Mouse (Mus musculus) limb, embryonic 11.5 days (tissue): ENCODE measurements around the gene Stil. TPM values are rescaled to one million over a fixed set of nuclear protein-coding genes. Genes with fewer than 3 reads are reported as not detected.
A peak's percentile ranks its signal among the peaks of the same experiment; 100 is the strongest.

Experiments
- ATAC-seq: fragments of 200-750 bp; cut with Nextera tagmentation; 2 replicates; pipeline ENCODE4 v1.8.0; 2017; ENCODE audit warnings: low read depth; ENCODE audit not compliant: insufficient number of reproducible peaks, low FRiP score, low TSS enrichment
- DNase-seq: peaks from one replicate; pipeline ENCODE4 v3.0.0-alpha.2; 2015; ENCODE audit warnings: low spot score
- H3K27ac ChIP-seq: fragments of 300-500 bp; sonication (generic); replicated peaks from 2 replicates; pipeline ENCODE4 v1.5.1; 2014; ENCODE audit warnings: low read depth, mild to moderate bottlenecking, low read length
- H3K27me3 ChIP-seq: fragments of 300-500 bp; sonication (generic); 2 replicates; pipeline ENCODE4 v1.6.1; 2014; ENCODE audit warnings: mild to moderate bottlenecking, low read length, mixed read lengths; ENCODE audit not compliant: control insufficient read depth, insufficient read depth
- H3K36me3 ChIP-seq: fragments of 300-500 bp; sonication (generic); 2 replicates; pipeline ENCODE4 v1.6.1; 2014; ENCODE audit warnings: mild to moderate bottlenecking, low read length, moderate library complexity, mixed read lengths; ENCODE audit not compliant: control insufficient read depth, insufficient read depth
- H3K4me1 ChIP-seq: fragments of 300-500 bp; sonication (generic); 2 replicates; pipeline ENCODE4 v1.6.1; 2014; ENCODE audit warnings: low read length, mixed read lengths; ENCODE audit not compliant: control insufficient read depth, insufficient read depth
- H3K4me2 ChIP-seq: fragments of 300-500 bp; sonication (generic); 2 replicates; pipeline ENCODE4 v1.6.1; 2014; ENCODE audit warnings: low read depth, mild to moderate bottlenecking, moderate library complexity; ENCODE audit not compliant: severe bottlenecking
- H3K4me3 ChIP-seq: fragments of 300-500 bp; sonication (generic); 2 replicates; pipeline ENCODE4 v1.5.1; 2014; ENCODE audit warnings: low read depth, low read length
- H3K9ac ChIP-seq: fragments of 300-500 bp; sonication (generic); 2 replicates; pipeline ENCODE4 v1.6.1; 2014; ENCODE audit warnings: mild to moderate bottlenecking, low read length
- H3K9me3 ChIP-seq: fragments of 300-500 bp; sonication (generic); 2 replicates; pipeline ENCODE4 v1.6.1; 2016; ENCODE audit warnings: low read length; ENCODE audit not compliant: control insufficient read depth
- WGBS: fragments of 180-500 bp; shearing (Covaris S2); extraction: QIAGEN DNeasy Blood & Tissue Kit; methylation state at CpG from one replicate; pipeline ENCODE4 v1.1.7; 2014; 5-methylcytosine and 5-hydroxymethylcytosine counted together
- polyA plus RNA-seq: library from polyadenylated mRNA; unstranded; fragments of >200 nt; fragmentation: Nextera tagmentation; extraction: Ambion mirVana; gene quantifications from 2 replicates; pipeline ENCODE4 v1.2.1, GENCODE M21; 2014

The Stil gene
- polyA plus RNA-seq, 1 experiment from 2014 or later = 20.1 TPM

DNA sequence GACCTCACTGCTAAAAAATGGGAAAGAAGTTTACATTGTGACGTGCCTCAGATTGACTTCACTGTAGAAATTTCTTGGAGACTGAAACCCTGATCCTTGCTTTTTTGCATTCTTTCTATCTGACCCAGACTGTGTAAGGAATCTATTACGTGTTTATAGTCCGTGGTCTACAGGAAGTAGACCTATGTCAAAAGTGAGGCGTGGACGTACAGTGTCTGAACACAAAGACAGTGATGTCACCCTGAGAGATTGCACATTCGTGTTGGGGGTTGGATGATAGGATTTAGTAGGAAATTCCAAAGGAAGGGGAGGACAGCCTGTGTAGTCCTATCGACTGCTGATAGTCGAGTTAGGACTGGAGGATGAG is 453 bp downstream of the Stil start:
- DNase-seq (no peak), ATAC-seq (peak; percentile 44; the same call in 1 of the 2 replicates)
- Histone ChIP-seq H3K36me3 (no peaks in the 10 kb centered on the region), H3K9me3 (no peaks in the 10 kb centered on the region), H3K4me2 (peak overlapping the region; percentile 60), H3K27me3 (no peaks in the 10 kb centered on the region), H3K4me3 (peak overlapping the region; percentile 56), H3K4me1 (peaks cover 6% of the 10 kb centered on the region), H3K27ac (peak overlapping the region; percentile 67; the same call in 1 of the 2 replicates), H3K9ac (peak overlapping the region; percentile 78)
- WGBS = 2% methylated on average over 8 of the region's 8 CpGs

DNA sequence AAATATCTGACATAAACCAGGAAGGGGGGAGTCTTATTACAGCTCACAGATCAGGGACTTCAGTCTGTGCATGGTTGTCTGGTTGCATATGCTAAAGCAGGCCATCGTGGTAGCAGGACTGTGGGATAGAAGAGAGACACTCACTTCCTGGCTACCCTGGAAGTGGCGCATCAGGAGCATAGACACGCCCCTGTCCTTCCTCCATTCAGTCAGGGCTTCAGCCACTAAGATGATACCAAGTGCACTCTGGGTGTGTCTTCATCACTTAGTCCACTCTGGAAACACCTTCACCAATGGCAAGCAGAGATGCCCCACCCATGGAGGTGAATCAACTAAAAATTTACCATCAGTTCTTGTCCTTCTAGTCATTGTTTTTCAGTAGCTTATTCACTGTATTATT is 14.3 kb downstream of the Stil start:
- peaks cover 20% of the 10 kb centered on the region for H3K36me3 ChIP-seq
- H3K4me1 ChIP-seq = no peaks in the 10 kb centered on the region
- no peaks in the 10 kb centered on the region for H3K27me3 ChIP-seq
- no peaks in the 10 kb centered on the region for H3K9me3 ChIP-seq
- H3K4me2 ChIP-seq = no peak overlapping the region
- 94% methylated on average over 3 of the region's 3 CpGs for WGBS
- no peak overlapping the region for H3K27ac ChIP-seq
- DNase-seq = no peak
- no peak for ATAC-seq
- no peak overlapping the region for H3K9ac ChIP-seq
- no peak overlapping the region for H3K4me3 ChIP-seq

DNA sequence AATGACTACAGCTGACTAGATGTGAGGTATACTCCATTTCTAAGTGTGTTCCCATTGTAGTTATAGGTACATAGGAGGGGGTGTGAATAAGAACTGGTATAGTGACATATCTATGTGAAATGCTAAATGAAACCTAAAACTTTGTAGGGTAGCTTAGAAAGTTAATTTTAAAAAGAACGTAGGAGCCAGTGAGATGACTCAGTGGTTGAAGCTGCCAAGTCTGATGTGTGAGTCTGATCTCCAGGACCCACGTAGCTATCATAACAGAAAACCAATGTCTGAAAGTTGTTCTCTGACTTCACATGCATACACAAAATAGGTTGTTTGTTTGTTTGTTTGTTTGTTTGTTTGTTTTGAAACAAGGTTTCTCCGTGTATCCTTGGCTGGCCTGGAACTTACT is 20.0 kb downstream of the Stil start:
- Histone ChIP-seq H3K4me2 (no peak overlapping the region), H3K27me3 (no peaks in the 10 kb centered on the region), H3K4me3 (no peak overlapping the region), H3K27ac (no peak overlapping the region), H3K36me3 (peaks cover 22% of the 10 kb centered on the region), H3K4me1 (no peaks in the 10 kb centered on the region), H3K9ac (no peak overlapping the region), H3K9me3 (no peaks in the 10 kb centered on the region)
- no peak for ATAC-seq
- WGBS = 95% methylated on average over 3 of the region's 3 CpGs
- DNase-seq = no peak

DNA sequence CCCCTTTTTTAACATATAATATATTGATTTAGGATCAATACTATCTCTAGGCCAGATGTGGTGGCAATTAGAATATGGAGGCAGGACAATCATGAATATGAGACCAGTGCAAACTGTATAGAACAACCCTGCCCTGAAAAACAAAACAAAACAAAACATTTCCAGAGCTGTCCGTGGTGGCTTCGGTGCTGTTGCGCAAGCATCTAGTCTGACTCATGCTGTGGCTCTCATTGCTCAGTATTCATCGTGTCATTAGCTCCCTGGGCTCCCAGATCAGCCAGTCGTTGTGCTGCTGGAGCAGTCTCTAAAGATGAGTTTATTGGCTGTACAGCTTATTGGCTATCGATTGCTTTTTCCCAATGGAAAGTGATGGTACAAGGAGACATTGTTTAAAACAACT is 35.1 kb downstream of the Stil start:
- no peak overlapping the region for H3K4me3 ChIP-seq
- peaks cover 9% of the 10 kb centered on the region; the same call in 1 of the 2 replicates for H3K36me3 ChIP-seq
- no peaks in the 10 kb centered on the region for H3K4me1 ChIP-seq
- H3K9me3 ChIP-seq = no peaks in the 10 kb centered on the region
- no peak for ATAC-seq
- no peak overlapping the region for H3K4me2 ChIP-seq
- 88% methylated on average over 6 of the region's 6 CpGs for WGBS
- no peak for DNase-seq
- no peaks in the 10 kb centered on the region for H3K27me3 ChIP-seq
- no peak overlapping the region for H3K9ac ChIP-seq
- H3K27ac ChIP-seq = no peak overlapping the region

DNA sequence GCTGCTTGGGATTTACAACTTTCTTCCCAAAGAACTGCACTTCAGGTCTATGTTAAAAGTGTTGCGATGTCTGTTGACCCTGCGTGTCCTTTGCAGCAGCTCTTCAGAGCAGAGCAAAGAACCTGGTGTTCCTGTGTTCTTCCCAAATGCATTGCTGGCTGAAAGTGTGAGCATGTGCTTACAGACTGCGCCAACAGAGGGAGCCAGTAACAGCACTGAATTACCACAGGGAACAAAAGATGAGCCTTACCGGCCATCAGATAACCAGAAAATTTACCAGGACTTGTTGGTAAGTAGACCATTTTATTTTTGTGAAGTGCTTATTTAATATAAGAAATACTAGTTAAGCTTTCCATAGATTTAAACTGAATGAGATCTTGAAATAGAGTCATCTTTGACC is 38.3 kb downstream of the Stil start:
- WGBS = 41% methylated on average over 4 of the region's 4 CpGs
- no peak overlapping the region for H3K4me3 ChIP-seq
- H3K36me3 ChIP-seq = peaks cover 16% of the 10 kb centered on the region; the same call in 1 of the 2 replicates
- H3K4me1 ChIP-seq = no peaks in the 10 kb centered on the region
- DNase-seq (peak; percentile 57), ATAC-seq (no peak)
- H3K9me3 ChIP-seq = no peaks in the 10 kb centered on the region
- H3K27ac ChIP-seq = no peak overlapping the region
- no peaks in the 10 kb centered on the region for H3K27me3 ChIP-seq
- no peak overlapping the region for H3K4me2 ChIP-seq
- H3K9ac ChIP-seq = no peak overlapping the region

DNA sequence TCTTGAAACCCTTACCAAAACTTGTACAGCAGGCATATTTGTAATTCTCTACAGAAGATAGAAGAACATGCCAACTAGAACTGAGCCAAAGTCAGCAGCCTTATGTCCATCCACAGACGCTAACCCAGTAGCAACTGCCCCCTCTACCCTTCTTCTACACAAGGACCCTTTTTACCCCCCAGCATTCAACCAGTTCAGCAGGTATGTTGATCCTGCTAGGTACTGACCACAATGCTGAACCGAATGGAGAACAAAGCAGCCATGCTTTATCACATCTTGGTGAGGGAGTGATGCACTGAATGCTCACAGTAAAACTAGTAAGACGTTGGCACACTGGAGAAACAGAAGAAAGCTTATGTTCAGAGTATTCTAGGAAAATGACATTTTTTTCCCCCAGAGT is 45.7 kb downstream of the Stil start:
- 82% methylated on average over 3 of the region's 3 CpGs for WGBS
- no peaks in the 10 kb centered on the region for H3K27me3 ChIP-seq
- H3K9ac ChIP-seq = no peak overlapping the region
- H3K36me3 ChIP-seq = peaks cover 7% of the 10 kb centered on the region; the same call in 1 of the 2 replicates
- no peaks in the 10 kb centered on the region for H3K4me1 ChIP-seq
- no peak overlapping the region for H3K27ac ChIP-seq
- ATAC-seq (no peak), DNase-seq (no peak)
- no peak overlapping the region for H3K4me2 ChIP-seq
- no peaks in the 10 kb centered on the region for H3K9me3 ChIP-seq
- H3K4me3 ChIP-seq = no peak overlapping the region

DNA sequence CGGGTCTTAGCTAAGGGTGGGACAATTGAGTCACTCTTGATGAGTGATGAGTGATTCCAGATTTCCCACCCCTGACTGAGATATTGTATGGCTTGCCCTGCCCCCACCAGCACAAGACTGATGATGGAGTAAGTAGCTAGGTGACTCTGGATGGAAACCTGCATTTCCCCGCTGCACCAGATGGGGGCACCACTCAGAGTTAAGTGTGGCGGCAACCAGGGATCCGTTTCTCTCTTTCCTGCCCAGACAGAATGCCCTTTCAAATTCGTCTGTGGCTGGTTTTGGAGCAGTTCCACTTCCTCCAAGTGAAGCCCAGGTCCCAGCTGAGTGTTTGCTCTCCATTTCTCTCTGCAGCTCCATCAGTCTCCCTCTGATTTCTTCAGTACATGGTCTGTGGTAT is 47.8 kb downstream of the Stil start:
- WGBS = 5% methylated on average over 5 of the region's 5 CpGs
- Histone ChIP-seq H3K9ac (no peak overlapping the region), H3K4me3 (no peak overlapping the region), H3K4me1 (no peaks in the 10 kb centered on the region), H3K36me3 (no peaks in the 10 kb centered on the region), H3K9me3 (no peaks in the 10 kb centered on the region), H3K27ac (no peak overlapping the region), H3K27me3 (peaks cover 12% of the 10 kb centered on the region), H3K4me2 (no peak overlapping the region)
- peak; percentile 79 for DNase-seq
- no peak for ATAC-seq

DNA sequence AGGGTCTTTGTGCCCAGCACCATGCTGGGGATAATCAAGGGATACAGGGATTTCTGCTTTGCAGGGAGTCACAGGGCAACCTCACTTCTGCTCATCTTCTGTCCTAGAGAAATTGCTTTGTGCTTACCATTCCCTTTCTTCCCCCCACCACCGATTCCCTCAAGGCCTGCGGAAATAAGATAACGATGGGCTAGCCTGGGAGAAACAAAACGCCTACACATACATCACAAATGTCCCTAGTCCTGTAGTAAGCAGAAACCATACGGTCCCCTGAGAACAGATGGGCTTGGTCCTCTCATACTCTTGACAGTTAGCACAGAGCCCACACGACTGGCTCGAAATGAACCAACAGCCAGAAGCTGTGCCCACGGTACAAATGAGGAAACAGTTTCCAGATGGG is 48.2 kb downstream of the Stil start:
- no peak overlapping the region for H3K4me3 ChIP-seq
- no peaks in the 10 kb centered on the region for H3K9me3 ChIP-seq
- H3K36me3 ChIP-seq = no peaks in the 10 kb centered on the region
- peaks cover 15% of the 10 kb centered on the region for H3K27me3 ChIP-seq
- no peaks in the 10 kb centered on the region for H3K4me1 ChIP-seq
- H3K9ac ChIP-seq = no peak overlapping the region
- WGBS = 61% methylated on average over 8 of the region's 8 CpGs
- ATAC-seq = no peak
- H3K4me2 ChIP-seq = no peak overlapping the region
- no peak overlapping the region for H3K27ac ChIP-seq
- no peak for DNase-seq

DNA sequence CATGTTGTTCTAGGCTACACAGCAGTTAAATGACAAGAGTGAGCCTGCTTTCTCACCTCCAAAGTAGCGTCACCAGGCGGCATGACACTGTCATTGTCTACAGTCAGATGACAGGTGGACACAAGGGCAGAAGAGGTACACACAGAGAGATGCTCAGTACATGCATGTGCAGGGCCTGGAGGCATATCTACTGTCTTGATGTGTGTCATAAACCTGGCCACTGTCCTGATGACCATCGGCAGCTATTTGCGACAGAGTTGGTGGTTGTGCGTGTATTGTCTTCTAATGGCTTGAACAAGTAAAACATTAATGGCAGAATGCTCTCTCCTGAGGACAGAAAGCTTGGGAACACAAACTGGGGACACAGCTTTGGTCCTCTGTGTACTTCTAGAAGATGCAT is 51.3 kb downstream of the Stil start:
- Histone ChIP-seq H3K27me3 (peaks cover 40% of the 10 kb centered on the region), H3K9me3 (no peaks in the 10 kb centered on the region), H3K4me3 (no peak overlapping the region), H3K4me1 (no peaks in the 10 kb centered on the region), H3K27ac (no peak overlapping the region), H3K36me3 (no peaks in the 10 kb centered on the region), H3K4me2 (no peak overlapping the region), H3K9ac (no peak overlapping the region)
- DNase-seq = no peak
- 72% methylated on average over 5 of the region's 5 CpGs for WGBS
- ATAC-seq = no peak
